Mouse (Mus musculus): ENCODE measurements around the gene Samd4. TPM values are rescaled to one million over a fixed set of nuclear protein-coding genes. Genes with fewer than 3 reads are reported as not detected.

The Samd4 gene
- polyA plus RNA-seq, 1 experiment, result 17.6 TPM

DNA sequence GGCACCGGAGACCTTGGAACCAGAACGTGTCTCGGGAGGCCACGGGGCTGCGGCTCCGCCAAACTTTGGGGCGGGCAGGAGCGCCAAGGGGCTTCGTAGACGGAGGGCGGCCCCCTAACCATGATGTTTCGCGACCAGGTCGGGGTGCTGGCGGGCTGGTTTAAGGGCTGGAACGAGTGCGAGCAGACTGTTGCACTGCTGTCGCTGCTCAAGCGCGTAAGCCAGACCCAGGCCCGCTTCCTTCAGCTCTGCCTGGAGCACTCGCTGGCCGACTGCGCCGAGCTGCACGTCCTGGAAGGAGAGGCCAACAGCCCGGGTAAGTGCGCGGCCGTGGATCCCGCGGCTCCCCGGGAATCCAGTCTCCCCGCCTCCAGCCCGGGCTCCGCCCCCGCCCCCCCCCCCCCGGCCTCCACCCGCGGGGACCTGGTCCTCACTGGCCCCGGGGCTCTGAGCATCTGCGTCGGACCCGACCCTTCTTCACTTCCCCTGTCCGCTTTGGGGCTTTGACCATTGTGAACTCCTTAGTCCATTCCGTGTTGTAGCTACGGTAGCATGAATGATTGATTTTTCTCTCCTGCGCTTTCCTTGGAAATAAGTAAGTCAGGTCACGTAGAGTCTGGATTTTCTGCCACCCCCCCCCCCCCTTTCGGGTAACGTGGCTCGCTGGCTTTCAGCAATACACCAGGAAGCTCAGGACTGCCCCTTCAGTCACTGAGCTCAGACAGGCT, 2.2 kb downstream of the Samd4 start:
- no peaks in the 10 kb centered on the region for H3K36me3 ChIP-seq (ENCODE audit: control insufficient read depth, insufficient read depth, low read length, poor library complexity, severe bottlenecking)
- no peak for TF ChIP-seq CTCF (IDR thresholded peaks at IDR 0.05; ENCODE audit: low read depth, low read length)
- TF ChIP-seq POLR2A (IDR thresholded peaks at IDR 0.05; ENCODE audit: insufficient read depth, low read length), result no peak
- no peak for TF ChIP-seq EP300 (IDR thresholded peaks at IDR 0.05; ENCODE audit: insufficient read depth, low read depth, low read length)
- peaks cover 8% of the 10 kb centered on the region for H3K27me3 ChIP-seq (ENCODE audit: control insufficient read depth, insufficient read depth, low read length, poor library complexity, severe bottlenecking)
- H3K9ac ChIP-seq (ENCODE audit: low read depth, poor library complexity, severe bottlenecking), result peak overlapping the region; percentile 28
- H3K4me1 ChIP-seq (ENCODE audit: control insufficient read depth, insufficient read depth, low read length), result no peaks in the 10 kb centered on the region
- peak overlapping the region; percentile 84 for H3K4me3 ChIP-seq (ENCODE audit: low read depth, low read length)
- no peaks in the 10 kb centered on the region for H3K9me3 ChIP-seq (replicated peaks; ENCODE audit: control insufficient read depth, insufficient read depth, low read length, poor library complexity, severe bottlenecking)
- H3K27ac ChIP-seq (ENCODE audit: insufficient read depth, low read length), result no peak overlapping the region

GRCm38 (mm10) chr14:46885429-46885755, 2.7 kb downstream of the Samd4 start:
- Histone ChIP-seq H3K27ac (ENCODE audit: insufficient read depth, low read length) (no peak overlapping the region), H3K36me3 (ENCODE audit: control insufficient read depth, insufficient read depth, low read length, poor library complexity, severe bottlenecking) (no peaks in the 10 kb centered on the region), H3K4me3 (ENCODE audit: low read depth, low read length) (no peak overlapping the region), H3K9me3 (replicated peaks; ENCODE audit: control insufficient read depth, insufficient read depth, low read length, poor library complexity, severe bottlenecking) (no peaks in the 10 kb centered on the region), H3K4me1 (ENCODE audit: control insufficient read depth, insufficient read depth, low read length) (no peaks in the 10 kb centered on the region), H3K9ac (ENCODE audit: low read depth, poor library complexity, severe bottlenecking) (no peak overlapping the region), H3K27me3 (ENCODE audit: control insufficient read depth, insufficient read depth, low read length, poor library complexity, severe bottlenecking) (peaks cover 8% of the 10 kb centered on the region)
- no peak for TF ChIP-seq POLR2A (IDR thresholded peaks at IDR 0.05; ENCODE audit: insufficient read depth, low read length)
- TF ChIP-seq EP300 (IDR thresholded peaks at IDR 0.05; ENCODE audit: insufficient read depth, low read depth, low read length), result no peak

DNA sequence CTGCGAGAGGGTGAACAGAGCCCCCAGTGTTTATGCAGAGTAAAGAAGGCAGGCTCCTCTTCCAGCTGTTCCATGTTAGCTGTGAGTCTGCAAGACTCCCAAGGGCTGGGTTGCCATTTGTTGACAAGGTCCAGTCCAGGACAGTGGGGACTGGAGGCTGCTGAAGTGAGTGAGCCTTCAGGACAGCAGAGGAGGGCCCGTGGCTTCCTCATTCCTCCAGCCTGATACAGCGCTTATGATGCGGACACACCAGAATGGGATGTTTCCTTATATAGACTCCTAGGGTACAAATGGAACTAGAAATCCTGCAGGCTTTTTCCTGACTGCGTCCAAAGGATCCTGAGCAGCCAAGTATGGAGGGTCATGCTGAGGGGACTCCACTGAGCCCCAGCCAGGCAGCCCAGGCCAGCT, 3.2 kb downstream of the Samd4 start:
- TF ChIP-seq CTCF (IDR thresholded peaks at IDR 0.05; ENCODE audit: low read depth, low read length), result no peak
- no peak for TF ChIP-seq POLR2A (IDR thresholded peaks at IDR 0.05; ENCODE audit: insufficient read depth, low read length)
- no peak for TF ChIP-seq EP300 (IDR thresholded peaks at IDR 0.05; ENCODE audit: insufficient read depth, low read depth, low read length)
- Histone ChIP-seq H3K4me3 (ENCODE audit: low read depth, low read length) (no peak overlapping the region), H3K9ac (ENCODE audit: low read depth, poor library complexity, severe bottlenecking) (no peak overlapping the region), H3K9me3 (replicated peaks; ENCODE audit: control insufficient read depth, insufficient read depth, low read length, poor library complexity, severe bottlenecking) (no peaks in the 10 kb centered on the region), H3K36me3 (ENCODE audit: control insufficient read depth, insufficient read depth, low read length, poor library complexity, severe bottlenecking) (no peaks in the 10 kb centered on the region), H3K27ac (ENCODE audit: insufficient read depth, low read length) (no peak overlapping the region), H3K4me1 (ENCODE audit: control insufficient read depth, insufficient read depth, low read length) (no peaks in the 10 kb centered on the region), H3K27me3 (ENCODE audit: control insufficient read depth, insufficient read depth, low read length, poor library complexity, severe bottlenecking) (peaks cover 8% of the 10 kb centered on the region)

- H3K27me3 ChIP-seq (ENCODE audit: control insufficient read depth, insufficient read depth, low read length, poor library complexity, severe bottlenecking), result peaks cover 7% of the 10 kb centered on the region; the same call in 1 of the 2 replicates
- no peak overlapping the region for H3K4me3 ChIP-seq (ENCODE audit: low read depth, low read length)
- H3K9me3 ChIP-seq (replicated peaks; ENCODE audit: control insufficient read depth, insufficient read depth, low read length, poor library complexity, severe bottlenecking), result no peaks in the 10 kb centered on the region
- H3K27ac ChIP-seq (ENCODE audit: insufficient read depth, low read length), result no peak overlapping the region
- TF ChIP-seq EP300 (IDR thresholded peaks at IDR 0.05; ENCODE audit: insufficient read depth, low read depth, low read length), result no peak
- TF ChIP-seq POLR2A (IDR thresholded peaks at IDR 0.05; ENCODE audit: insufficient read depth, low read length), result no peak
- TF ChIP-seq CTCF (IDR thresholded peaks at IDR 0.05; ENCODE audit: low read depth, low read length), result no peak
- no peaks in the 10 kb centered on the region for H3K36me3 ChIP-seq (ENCODE audit: control insufficient read depth, insufficient read depth, low read length, poor library complexity, severe bottlenecking)
- H3K4me1 ChIP-seq (ENCODE audit: control insufficient read depth, insufficient read depth, low read length), result no peaks in the 10 kb centered on the region
- no peak overlapping the region for H3K9ac ChIP-seq (ENCODE audit: low read depth, poor library complexity, severe bottlenecking)
Measured at GRCm38 (mm10) chr14:46889096-46889495, 6.4 kb downstream of the Samd4 start.

GRCm38 (mm10) chr14:46893961-46894360, 11.3 kb downstream of the Samd4 start:
- Histone ChIP-seq H3K36me3 (ENCODE audit: control insufficient read depth, insufficient read depth, low read length, poor library complexity, severe bottlenecking) (no peaks in the 10 kb centered on the region), H3K4me1 (ENCODE audit: control insufficient read depth, insufficient read depth, low read length) (no peaks in the 10 kb centered on the region), H3K9ac (ENCODE audit: low read depth, poor library complexity, severe bottlenecking) (no peak overlapping the region), H3K27me3 (ENCODE audit: control insufficient read depth, insufficient read depth, low read length, poor library complexity, severe bottlenecking) (no peaks in the 10 kb centered on the region; the same call in 1 of the 2 replicates), H3K4me3 (ENCODE audit: low read depth, low read length) (no peak overlapping the region), H3K9me3 (replicated peaks; ENCODE audit: control insufficient read depth, insufficient read depth, low read length, poor library complexity, severe bottlenecking) (no peaks in the 10 kb centered on the region; the same call in 1 of the 2 replicates), H3K27ac (ENCODE audit: insufficient read depth, low read length) (no peak overlapping the region)
- TF ChIP-seq CTCF (IDR thresholded peaks at IDR 0.05; ENCODE audit: low read depth, low read length) (no peak), EP300 (IDR thresholded peaks at IDR 0.05; ENCODE audit: insufficient read depth, low read depth, low read length) (no peak), POLR2A (IDR thresholded peaks at IDR 0.05; ENCODE audit: insufficient read depth, low read length) (no peak)

GRCm38 (mm10) chr14:46897953-46898352, 15.3 kb downstream of the Samd4 start:
- Histone ChIP-seq H3K27me3 (ENCODE audit: control insufficient read depth, insufficient read depth, low read length, poor library complexity, severe bottlenecking) (no peaks in the 10 kb centered on the region; the same call in 1 of the 2 replicates), H3K4me1 (ENCODE audit: control insufficient read depth, insufficient read depth, low read length) (no peaks in the 10 kb centered on the region), H3K9ac (ENCODE audit: low read depth, poor library complexity, severe bottlenecking) (no peak overlapping the region), H3K9me3 (replicated peaks; ENCODE audit: control insufficient read depth, insufficient read depth, low read length, poor library complexity, severe bottlenecking) (no peaks in the 10 kb centered on the region; the same call in 1 of the 2 replicates), H3K4me3 (ENCODE audit: low read depth, low read length) (no peak overlapping the region), H3K36me3 (ENCODE audit: control insufficient read depth, insufficient read depth, low read length, poor library complexity, severe bottlenecking) (no peaks in the 10 kb centered on the region), H3K27ac (ENCODE audit: insufficient read depth, low read length) (no peak overlapping the region)
- TF ChIP-seq CTCF (IDR thresholded peaks at IDR 0.05; ENCODE audit: low read depth, low read length), result no peak
- no peak for TF ChIP-seq POLR2A (IDR thresholded peaks at IDR 0.05; ENCODE audit: insufficient read depth, low read length)
- TF ChIP-seq EP300 (IDR thresholded peaks at IDR 0.05; ENCODE audit: insufficient read depth, low read depth, low read length), result no peak
